Mouse (Mus musculus) megakaryocyte progenitor cell, adult 5-6 weeks (primary cell): ENCODE results near the gene Apopt1. TPM values are rescaled to one million over a fixed set of nuclear protein-coding genes. Genes with fewer than 3 reads are reported as not detected.

ENCODE experiments used
- ATAC-seq: replicated peaks from 2 replicates; pipeline ENCODE4 v1.8.0; 2016; ENCODE audit warnings: mild to moderate bottlenecking, moderate TSS enrichment, inconsistent platforms; ENCODE audit not compliant: poor library complexity
- total RNA-seq, 2 experiments: library from RNA; stranded (forward) in 1 of 2; stranded (reverse) in 1 of 2; fragments of 157-497, 149-512 nt in 1 of 2; fragments of 200-1000 nt in 1 of 2; gene quantifications; 2 replicates each; pipeline versions ENCODE4 v1.2.3 to v1.2.4; 2015 to 2017

The Apopt1 gene
- total RNA-seq, 2 experiments from 2014 or later: 54.7 to 67.5 TPM

DNA sequence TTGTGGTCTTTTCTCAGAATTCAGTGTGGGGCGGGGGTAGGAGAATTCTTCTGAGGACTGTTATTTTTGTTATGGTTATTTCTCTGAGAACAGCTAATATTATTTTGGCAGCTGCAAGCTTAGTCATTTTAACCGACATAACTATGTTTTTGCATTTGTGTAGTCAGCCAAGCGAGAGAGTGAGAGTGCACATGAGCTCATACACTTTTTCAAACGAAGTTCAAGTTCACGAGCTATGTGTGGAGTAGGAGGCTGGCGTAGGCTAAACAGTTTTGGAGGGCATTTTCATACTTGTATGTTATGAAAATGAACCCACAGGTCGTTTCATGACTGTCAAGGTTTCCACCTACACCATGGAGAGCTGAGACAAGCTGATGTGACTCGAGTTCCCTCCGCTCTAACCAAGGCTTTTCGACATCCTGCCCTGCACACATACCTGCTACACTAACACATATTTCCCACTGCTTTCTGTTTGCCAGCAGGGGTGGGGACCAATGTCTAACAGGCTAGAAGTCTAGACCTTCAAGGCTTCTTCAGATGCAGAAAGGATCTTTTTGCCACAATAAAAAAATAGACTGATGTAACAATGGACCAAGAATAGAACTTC is 55.4 kb downstream of the Apopt1 start:
- ATAC-seq: no peak

DNA sequence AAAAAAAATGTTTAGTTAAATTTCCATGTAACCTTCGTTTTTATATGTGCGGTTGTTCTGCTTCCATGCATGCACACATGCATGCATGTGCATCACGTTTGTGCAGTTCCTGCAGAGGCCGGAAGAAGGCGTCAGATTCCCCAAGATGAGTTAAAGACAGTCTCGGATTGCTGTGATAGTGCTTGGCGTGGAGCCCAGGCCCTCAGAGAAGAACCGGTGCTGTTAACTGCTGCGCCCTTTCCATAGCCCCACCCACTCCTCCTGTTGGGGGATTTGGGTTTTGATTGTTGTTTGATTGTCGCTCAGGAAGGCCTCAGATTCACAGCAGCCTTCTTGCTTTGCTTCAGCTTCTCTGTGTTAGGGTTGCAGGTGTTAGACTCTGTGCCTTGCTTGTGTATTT is 56.2 kb downstream of the Apopt1 start:
- ATAC-seq: peak; percentile 97

DNA sequence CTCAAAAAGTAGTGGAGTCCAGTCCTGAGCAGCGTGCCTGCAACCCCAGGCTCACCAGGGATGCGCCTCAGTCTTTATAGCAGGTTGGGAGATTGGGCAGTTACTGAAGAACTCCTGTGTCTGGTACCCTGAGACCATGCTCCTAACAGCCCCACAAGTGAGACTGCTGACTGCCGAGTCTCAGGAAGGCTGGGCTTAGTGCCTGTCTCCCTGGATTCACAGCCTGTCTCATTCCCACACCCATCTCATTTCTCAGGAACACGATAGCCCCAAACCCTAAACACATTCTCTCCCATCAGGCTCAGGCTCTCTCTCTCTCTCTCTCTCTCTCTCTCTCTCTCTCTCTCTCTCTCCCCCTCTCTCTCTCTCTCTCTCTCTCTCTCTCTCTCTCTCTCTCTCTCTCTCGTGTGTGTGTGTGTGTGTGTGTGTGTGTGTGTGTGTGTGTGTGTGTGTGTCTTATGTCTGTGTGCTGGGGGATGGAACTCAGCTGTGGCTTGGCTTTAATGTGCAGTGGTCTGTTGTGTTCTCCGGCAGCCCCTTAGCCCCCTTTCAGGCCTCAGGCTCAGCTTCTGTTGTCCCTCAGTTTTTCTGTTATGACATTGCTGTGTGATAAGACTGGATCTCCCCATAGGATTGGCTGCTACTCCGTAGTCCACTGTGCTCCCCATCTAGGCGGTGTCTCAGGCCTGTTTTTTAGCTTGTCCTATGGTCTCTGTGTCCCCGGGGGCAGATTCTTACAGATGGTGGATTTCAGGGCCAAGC is 56.9 kb downstream of the Apopt1 start:
- no peak for ATAC-seq

DNA sequence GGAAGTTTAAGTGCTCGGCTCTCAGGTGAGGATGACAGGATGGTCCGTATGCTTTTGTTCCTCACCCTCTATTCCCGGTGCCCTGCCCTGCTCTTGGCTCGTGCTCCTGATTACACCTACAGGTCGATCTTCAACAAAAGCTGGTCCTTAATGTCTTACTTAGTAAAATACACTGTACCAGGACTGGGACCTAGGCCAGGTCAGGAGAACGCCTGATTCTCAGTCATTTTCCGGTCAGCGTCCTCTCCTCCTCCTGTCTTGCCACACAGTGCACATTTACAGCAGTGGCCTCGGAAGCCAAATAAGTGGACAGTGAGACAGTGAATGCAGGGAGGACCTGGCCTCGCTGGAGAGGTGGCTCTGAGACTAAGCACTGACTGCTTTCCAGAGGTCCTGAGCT is 57.6 kb downstream of the Apopt1 start:
- ATAC-seq: no peak

DNA sequence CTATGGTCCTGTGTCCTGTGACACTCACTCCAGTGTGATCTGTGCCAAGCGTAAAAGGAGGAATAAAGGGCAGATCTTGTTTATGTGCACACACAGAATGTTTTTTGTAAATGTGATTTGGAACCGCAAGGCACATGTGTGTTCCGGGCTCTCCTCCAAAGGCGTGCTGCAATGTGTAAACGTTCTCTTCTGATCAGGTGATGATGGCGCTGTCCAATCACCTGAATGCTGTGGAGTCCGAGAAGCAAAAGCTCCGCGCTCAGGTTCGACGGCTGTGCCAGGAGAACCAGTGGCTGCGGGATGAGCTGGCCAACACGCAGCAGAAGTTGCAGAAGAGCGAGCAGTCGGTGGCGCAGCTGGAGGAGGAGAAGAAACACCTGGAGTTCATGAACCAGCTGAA is 61.1 kb downstream of the Apopt1 start:
- ATAC-seq: no peak

DNA sequence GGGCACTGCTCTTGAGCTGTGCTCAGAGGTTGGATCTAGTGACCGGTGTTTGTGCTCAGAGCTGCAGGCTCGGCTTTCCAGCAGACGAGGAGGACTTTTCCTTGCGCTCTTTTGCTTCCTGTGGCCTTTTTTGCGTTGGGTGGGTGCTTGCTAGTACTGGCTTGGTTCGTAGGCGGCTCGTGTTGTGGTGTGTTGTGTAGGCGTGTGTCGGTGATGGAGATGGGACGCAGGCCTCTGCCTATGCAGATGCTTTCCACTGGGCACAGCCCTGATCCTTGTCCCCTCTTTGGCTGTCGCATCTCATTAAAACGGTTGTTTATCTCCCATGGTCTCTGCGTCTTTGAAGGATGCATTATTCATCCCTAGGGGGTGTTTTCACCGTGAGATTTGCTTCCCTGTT is 61.8 kb downstream of the Apopt1 start:
- ATAC-seq: no peak

DNA sequence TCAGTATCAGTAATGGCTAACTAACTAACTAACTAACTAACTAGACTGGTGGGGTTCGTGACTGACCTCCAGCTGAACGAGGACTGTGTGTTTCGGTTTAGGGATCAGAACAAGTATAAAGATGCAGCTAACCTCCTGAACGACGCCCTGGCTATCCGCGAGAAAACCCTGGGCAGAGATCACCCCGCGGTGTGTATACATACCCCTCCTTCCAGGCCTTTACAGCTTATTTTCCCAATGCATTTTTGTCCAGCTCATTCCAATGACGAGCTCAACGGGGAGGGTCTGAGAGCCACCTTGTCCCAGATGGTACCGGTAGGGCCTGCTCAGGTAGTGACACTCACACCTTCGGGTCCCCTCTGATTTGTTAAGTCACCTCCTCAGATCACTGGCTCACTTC is 64.9 kb downstream of the Apopt1 start:
- no peak for ATAC-seq

DNA sequence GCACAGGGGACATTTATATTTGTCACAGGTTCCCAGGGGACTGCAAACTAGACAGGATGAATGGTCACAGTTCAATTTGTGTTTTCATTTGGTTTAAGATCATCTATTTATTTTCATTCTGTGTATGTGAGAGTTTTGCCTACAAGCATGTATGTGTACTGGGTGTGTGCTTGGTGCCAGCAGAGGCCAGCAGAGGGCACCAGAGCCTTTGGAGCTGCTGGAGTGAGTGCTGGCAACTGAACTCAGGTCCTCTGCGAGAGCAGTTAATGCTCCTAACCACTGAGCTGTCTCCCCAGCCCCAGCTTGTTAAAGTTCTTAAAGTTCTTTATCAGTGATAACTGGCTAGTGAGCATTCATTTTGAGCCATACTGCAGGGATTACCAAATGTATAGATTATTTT is 66.5 kb downstream of the Apopt1 start:
- peak; percentile 68 for ATAC-seq

DNA sequence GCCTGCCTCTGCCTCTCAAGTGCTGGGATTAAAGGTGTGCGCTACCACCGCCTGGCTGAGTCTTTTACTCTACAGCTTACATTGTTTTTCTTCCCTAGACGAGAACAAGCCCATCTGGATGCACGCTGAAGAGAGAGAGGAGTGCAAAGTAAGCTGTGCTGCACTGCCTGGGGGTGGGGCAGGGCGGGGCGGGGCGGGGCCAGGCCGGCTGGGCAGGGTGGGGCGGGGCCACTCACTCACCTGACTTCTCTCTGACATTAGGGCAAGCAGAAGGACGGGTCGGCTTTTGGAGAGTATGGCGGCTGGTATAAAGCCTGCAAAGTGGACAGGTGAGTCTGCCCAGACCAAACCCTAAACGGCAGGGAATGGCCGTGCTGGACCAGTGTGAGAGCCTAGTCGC is 72.1 kb downstream of the Apopt1 start:
- no peak for ATAC-seq

DNA sequence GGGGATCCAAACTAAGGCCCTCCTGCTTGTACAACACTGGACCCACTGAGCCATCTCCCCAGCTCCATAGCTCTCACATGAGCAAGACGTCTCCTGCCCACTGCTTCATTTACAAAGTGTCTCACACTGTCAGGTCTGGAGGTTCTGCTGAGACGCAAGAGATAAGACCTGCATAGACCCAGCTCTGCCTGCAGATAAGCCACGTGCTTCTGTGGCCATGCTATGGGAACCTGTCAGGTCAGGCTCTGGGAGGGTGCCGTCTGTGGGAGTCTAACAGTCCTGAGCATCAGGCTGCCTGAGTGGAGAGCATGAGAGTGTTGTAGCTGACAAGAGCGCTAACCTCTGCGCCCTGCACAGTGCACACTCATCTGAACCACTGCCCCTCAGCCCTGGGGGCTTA is 74.0 kb downstream of the Apopt1 start:
- peak; percentile 87 for ATAC-seq

DNA sequence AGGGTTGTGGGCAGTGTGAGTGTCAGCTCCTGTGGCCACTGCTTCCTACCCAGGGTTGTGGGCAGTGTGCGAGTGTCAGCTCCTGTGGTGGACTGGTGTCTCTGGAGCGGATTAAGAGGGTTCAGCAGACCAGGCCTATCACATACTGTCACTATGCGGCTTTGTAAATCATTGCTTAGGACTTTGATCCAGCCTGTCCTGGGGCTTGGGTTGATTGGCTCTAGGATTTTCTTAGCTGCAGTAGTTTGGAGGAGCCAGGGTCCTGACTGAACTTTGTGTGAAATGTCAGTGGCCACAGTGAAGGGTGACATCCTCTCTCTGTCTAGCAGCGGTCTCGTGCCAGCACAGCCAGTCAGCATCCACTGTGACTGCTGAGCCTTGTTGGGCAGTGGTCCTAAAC is 77.0 kb downstream of the Apopt1 start:
- ATAC-seq: no peak

DNA sequence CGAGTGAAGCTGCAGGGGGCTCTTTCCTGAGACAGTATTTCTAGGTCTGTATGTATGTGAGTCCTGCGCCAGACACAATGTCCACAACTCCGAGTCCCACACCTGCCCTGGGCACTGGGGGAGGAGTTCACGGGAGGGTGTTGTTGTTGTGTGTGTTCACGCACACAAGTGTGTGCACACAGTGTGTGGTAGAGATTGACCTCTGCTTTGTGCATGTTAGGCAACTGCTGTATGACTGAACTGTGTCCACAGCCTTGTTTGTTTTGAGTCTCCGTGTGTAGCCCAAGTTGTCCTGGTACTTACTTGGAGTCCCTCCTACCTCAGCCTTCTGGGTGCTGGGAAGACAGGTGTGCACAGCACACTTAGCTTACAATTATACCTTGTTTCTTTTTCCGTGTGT is 77.6 kb downstream of the Apopt1 start:
- no peak for ATAC-seq

DNA sequence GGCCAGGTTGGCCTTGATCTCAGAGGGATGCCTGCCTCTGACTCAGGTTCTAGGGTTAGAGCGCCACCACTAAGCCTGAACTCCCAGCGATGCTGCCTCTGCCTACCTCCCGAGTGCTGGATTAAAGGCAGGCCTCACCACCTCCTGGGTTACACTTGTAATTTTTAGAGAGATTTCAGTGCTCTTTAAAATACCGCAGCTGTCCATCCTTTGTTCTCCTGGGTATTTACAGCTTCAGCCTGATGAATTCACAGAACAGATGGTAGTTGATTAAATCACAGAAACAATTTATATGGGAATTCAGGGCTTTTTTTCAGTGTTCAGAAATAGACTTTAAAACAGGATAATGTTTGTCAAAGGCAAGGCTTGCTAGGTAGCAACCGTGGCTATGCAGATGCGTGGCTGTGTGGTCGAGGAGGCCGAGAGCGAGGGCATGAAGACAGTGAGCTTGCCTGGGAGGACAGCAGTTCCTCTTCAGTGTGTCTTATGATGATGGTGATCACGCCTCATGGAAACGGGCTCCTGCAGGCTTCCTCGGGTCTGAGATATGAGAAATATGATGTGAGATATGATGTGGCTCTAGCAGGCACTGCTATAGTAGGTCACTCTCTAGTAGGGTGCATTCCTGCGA is 78.5 kb downstream of the Apopt1 start:
- no peak for ATAC-seq

DNA sequence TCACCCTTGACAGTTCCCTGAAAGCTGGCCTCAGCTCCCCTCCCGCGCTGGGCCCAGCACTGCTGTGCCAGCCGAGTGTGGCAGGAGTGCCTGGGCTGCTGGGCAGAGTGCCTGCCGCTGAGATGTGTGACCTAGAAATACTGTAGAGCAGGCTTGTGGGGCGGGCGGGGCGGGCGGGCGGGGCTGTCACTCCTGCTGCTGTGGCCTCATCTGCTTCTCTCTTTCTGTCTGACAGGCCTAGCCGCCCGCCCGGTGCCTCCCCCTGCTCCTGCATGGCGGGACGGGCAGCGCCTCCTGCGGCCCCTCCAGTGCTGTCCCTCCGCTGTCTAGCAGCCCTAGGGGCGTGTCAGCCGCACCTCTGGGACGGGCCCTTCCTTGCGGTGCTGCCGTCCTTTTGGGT is 81.0 kb downstream of the Apopt1 start:
- ATAC-seq: peak; percentile 72

DNA sequence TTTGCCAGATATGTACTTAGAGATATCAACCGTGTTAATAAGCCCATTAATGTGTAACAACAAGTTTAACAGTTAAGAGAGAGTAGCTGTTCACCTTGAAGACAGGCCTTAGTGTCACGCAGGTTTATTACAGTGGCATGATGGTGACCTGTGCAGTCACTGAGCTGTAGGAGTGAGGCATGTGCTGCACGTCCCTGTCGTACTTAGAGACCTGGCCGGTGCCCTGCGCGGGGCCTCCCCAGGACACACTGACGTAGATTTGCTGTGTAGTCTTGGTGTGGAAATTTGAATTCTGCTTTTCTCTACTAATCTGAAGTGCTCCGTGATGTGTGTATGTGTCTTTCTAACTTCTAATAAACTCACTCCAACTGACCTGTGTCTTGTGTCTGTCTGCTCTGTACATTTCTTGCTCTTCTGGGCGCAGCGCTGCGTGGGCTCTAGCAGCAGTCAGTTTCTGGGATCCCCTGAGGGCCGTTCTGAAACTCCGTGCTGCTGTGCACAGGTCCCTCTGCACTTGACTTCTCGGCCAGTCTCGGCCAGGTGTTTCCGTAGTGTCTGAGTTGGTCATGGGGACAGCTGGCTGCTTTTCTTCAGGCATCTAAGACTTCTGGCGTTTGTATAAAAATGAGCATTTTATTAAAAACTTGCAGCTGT is 81.6 kb downstream of the Apopt1 start:
- no peak for ATAC-seq

DNA sequence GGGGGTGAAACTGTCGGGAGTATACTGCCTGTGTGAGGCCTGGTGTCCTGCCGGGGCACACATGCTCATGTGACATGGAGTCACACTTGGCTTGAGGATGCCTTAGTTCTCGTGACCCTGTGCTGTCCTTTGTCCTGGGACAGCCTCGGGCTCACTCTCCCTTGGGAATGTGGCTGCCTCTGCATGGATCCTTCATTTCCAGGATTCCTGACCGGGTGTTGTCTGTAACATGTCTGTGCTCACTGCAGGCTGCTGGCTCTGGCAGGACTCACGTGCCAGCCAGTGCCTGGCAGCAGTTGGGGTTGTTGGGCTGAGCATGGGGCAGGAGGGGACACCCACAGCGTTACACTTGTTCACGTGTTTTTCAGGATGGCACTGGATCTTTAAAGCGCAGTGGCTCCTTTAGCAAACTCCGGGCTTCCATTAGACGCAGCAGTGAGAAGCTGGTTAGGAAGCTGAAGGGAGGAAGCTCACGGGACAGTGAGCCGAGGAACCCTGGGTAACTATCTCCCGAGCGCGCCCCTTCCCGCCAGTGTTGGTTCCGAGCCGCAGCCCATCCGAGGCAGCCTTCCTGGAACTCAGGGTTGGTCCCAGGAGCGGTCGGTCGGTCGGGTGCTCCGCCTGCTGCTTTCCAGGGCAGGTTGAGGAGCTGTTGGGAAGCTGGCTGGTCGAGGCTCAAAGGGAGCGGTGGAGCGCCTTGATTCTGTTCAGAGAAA is 82.3 kb downstream of the Apopt1 start:
- no peak for ATAC-seq

DNA sequence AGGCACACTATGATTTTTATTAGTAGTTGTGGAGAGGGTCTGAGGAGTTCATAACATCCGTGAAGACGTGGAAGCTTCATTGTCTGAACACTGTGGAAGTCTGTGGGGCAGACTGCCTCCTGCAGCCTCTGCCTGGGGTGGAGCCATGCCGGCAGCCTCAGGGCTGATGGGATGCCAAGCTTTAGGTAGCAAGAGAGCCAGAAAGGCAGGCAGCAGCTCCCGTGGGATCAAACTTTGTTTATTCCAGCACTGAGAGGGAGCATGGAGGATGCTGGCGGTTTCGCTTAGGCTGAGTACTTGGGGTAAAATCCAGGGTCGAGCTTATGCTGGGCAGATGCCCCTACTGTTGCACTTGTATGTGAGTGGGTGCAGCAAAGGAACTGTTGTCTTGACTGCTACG is 84.2 kb downstream of the Apopt1 start:
- no peak for ATAC-seq

DNA sequence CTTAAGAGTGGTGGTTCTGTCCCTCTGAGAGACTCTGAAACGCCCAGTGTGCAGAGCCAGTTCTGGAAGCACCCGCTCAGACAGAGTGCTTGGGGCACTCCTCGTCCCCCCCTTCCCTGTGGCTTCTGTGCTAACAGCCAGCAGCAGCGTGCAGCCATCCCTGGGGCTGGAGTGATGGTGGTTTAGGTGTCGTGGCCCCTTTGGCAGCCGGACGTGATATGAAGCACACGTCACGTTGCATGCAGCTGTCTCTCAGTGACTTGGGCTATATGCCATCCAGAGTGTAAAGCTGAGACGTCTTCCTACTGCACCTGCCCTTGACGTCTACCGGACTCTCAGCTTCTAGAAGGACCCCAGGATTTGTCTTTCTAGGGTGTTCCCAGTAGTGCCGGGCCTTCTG is 85.4 kb downstream of the Apopt1 start:
- ATAC-seq: no peak

DNA sequence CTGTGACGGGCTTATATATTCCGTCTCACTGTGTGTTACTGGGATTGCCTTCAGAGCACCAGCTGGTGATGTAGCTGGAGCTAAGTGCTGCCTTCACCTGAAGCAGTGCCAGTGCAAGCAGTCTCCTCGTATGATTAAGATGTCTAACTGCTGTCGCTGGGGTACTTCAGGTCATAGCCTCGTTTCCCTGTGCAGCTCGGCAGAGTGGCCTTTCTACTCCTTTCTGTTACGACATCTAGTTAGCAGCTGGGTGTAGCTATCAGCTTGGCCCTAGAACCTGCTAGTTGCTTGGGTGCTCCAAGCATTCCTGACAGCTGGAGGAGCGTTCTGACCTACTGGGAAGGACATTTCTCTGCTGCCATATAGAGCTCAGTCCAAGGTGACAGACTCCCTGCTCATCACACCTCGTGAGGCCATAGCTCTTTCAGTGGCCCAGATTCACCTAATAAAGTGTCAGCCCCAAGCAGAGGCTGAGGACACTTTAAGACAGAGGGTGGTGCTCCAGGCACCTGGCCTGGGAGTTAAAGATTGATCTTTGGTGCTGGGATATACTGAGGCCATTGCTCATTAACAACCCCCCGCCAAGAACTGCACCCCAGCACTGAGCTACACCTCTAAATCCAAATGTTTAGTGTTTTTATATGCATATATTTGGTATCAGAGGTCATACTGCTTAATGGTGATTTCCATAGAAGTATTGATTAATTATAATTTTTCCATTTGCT is 87.6 kb downstream of the Apopt1 start:
- ATAC-seq: no peak

DNA sequence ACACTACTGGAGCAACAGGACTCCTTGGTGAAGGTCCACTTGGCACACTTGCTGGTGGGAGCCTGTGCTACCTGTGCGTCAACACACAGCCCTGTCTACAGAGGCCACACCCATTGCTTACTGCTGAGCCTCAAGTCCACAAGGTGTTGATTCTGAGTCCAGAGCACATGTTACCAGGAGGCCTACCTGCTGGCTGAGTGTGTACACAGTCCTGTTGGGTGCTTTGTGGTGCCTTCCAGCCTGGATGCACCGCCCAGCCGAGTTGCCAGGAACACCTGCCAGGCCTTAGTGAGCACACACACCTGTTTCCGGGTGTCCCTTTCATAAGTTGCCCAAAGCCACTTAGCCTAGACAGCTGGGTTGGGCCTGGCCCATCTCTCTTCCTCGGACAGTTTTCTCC is 90.5 kb downstream of the Apopt1 start:
- ATAC-seq: no peak
